Mouse (Mus musculus): ENCODE measurements at regions not wholly inside any gene's neighbourhood (a gene's known extent, or its start where the extent isn't known, plus 50 kb on each side); places are given as distances from the start of the nearest gene placed in this dataset.

DNA sequence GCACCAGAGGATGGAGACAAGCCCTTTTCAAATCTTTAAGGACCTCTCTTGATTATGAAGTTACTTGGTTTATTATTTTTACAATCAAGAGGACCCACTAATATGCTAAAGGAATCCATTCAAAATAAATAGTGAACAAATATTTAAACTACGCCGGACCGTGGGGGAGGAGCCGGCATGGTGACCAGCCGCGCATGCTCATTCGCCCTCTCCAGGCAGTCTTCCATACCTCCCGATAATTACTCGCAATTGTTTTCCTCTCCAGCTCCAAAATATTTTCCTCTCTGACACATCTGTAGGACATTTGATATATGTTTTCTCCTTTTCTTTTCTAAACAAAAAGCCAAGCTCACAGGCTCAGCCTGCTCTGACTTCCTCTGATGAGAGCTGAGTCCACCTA, 111.3 kb upstream of the Gsc start:
- Histone ChIP-seq H3K4me2 (replicated peaks; ENCODE audit: low read depth) (peak overlapping the region; percentile 30), H3K36me3 (ENCODE audit: control insufficient read depth, insufficient read depth) (no peaks in the 10 kb centered on the region)
- no peak for TF ChIP-seq CTCF (IDR thresholded peaks at IDR 0.05; ENCODE audit: low read depth)

DNA sequence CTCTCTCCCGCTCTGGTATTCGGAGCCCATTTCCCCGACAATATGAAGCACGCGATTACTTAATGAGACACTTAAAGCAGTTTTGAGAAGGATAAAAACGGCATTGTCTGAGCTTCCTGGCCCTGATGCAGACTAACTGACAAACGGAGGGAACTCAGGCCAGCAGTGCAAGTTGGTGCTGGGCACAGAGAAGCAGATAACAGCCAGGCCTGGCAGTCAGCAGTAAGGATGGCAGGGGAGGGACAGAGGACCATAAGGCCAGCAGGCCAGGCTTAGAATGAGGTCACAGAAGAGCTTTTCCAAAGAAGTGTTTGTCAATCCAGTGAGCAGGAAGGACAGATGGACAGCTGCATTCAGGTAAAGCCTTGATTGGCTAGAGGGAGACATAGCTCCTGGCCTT, 107.7 kb upstream of the Gsc start:
- no peak for TF ChIP-seq CTCF (IDR thresholded peaks at IDR 0.05; ENCODE audit: low read depth)
- no peak overlapping the region for H3K4me2 ChIP-seq (replicated peaks; ENCODE audit: low read depth)
- 63% methylated on average over 7 of the region's 7 CpGs for WGBS
- no peak overlapping the region for H3K4me3 ChIP-seq (ENCODE audit: low read depth, low read length)
- H3K4me1 ChIP-seq (replicated peaks; ENCODE audit: control insufficient read depth, insufficient read depth, low read length): no peaks in the 10 kb centered on the region
- peaks cover 7% of the 10 kb centered on the region; the same call in 1 of the 2 replicates for H3K27me3 ChIP-seq (replicated peaks; ENCODE audit: control insufficient read depth, insufficient read depth, low read length)
- no peak overlapping the region for H3K9ac ChIP-seq (ENCODE audit: low read depth, low read length)
- no peaks in the 10 kb centered on the region for H3K36me3 ChIP-seq (ENCODE audit: control insufficient read depth, insufficient read depth)
- ATAC-seq: no peak
- H3K9me3 ChIP-seq (ENCODE audit: control insufficient read depth): no peaks in the 10 kb centered on the region
- no peak overlapping the region for H3K27ac ChIP-seq (ENCODE audit: low read depth, low read length)

More for the DNA sequence above, 111.3 kb upstream of the Gsc start:
- H3K27ac ChIP-seq (ENCODE audit: low read depth, low read length): no peak overlapping the region
- no peak overlapping the region for H3K9ac ChIP-seq (ENCODE audit: low read depth, low read length)
- H3K9me3 ChIP-seq (ENCODE audit: control insufficient read depth): no peaks in the 10 kb centered on the region
- H3K4me1 ChIP-seq (replicated peaks; ENCODE audit: control insufficient read depth, insufficient read depth, low read length): no peaks in the 10 kb centered on the region
- H3K4me3 ChIP-seq (ENCODE audit: low read depth, low read length): no peak overlapping the region; the same call in 1 of the 2 replicates
- no peak for ATAC-seq
- 48% methylated on average over 9 of the region's 9 CpGs for WGBS
- H3K27me3 ChIP-seq (replicated peaks; ENCODE audit: control insufficient read depth, insufficient read depth, low read length): no peaks in the 10 kb centered on the region

DNA sequence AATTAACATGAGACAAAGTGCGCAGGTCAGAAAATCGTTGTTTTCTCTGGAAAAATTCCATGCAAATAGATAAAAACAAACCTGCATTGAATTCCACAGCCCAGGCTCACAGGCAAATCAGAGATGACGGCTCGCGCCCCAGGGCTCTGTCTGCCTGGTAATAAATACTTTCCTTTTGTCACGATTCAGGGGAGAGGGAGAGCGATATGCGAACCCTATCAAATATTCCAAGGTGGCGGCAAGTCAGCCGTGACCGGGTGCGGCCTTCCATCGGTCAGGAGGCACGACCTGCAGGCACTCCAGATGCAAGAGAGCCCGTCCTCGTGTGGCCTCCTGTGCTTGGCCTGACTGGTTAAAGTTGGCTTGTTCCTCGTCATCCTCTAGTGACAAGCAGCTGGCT, 94.5 kb upstream of the Gsc start:
- H3K4me1 ChIP-seq (replicated peaks; ENCODE audit: control insufficient read depth, insufficient read depth, low read length): no peaks in the 10 kb centered on the region
- H3K4me3 ChIP-seq (ENCODE audit: low read depth, low read length): no peak overlapping the region
- no peak for ATAC-seq
- no peaks in the 10 kb centered on the region for H3K27me3 ChIP-seq (replicated peaks; ENCODE audit: control insufficient read depth, insufficient read depth, low read length)
- no peak overlapping the region for H3K9ac ChIP-seq (ENCODE audit: low read depth, low read length)
- no peaks in the 10 kb centered on the region for H3K36me3 ChIP-seq (ENCODE audit: control insufficient read depth, insufficient read depth)
- no peak for TF ChIP-seq CTCF (IDR thresholded peaks at IDR 0.05; ENCODE audit: low read depth)
- 84% methylated on average over 17 of the region's 17 CpGs for WGBS
- H3K9me3 ChIP-seq (ENCODE audit: control insufficient read depth): no peaks in the 10 kb centered on the region
- H3K27ac ChIP-seq (ENCODE audit: low read depth, low read length): no peak overlapping the region
- H3K4me2 ChIP-seq (replicated peaks; ENCODE audit: low read depth): no peak overlapping the region

DNA sequence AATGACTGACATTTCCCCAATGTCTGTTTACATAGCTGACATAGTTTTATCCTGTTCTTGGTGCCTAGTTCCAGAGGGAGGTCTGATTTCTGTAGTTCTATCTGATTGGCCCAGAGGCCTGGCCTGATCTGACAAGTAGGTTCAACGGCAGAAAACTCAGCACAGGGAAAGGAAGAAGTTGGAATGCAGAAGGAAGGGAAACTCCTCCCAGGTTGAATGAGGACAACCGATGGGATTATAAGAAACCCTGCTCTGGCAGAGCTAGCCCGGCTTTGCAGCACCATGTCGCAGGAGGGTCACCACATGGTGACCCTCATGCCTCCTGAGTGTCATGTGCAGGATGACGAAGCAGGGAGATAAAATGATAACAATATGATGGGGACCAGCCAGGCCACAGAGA, 89.8 kb upstream of the Gsc start:
- no peak overlapping the region for H3K9ac ChIP-seq (ENCODE audit: low read depth, low read length)
- WGBS: 54% methylated on average over 5 of the region's 5 CpGs
- ATAC-seq: no peak

DNA sequence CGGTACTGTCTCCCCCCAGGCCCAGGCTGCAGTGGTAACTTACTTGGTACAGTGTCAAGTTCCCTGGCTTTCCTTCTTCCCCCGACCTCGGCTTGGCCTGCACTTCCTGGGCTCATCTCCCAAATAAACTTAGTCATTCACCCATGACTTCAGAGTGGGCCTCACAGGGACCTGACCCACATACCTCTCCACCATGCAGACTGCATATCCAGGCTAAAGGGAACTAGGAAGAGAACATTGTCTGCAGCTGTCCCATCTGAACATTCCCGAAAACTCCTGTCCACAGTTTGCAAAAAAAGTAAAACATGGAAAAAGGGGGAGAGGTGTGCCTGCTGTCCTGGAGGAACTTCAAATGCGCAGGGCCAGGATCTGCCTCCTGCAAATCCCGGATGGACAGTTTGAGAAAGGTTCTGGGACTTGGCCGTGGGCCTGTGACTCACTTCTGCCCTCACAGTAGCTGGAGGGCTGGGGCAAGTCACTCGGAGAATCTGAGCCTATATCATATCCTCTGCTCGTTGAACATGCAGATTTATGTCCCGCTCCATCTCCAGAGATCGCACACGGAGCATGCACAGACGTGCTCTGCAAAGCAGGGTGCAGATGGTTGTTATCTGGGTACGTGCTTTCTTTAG, 87.9 kb upstream of the Gsc start:
- H3K9ac ChIP-seq (ENCODE audit: low read depth, low read length): no peak overlapping the region
- no peak for ATAC-seq

More for the DNA sequence above, 89.8 kb upstream of the Gsc start:
- Histone ChIP-seq H3K36me3 (ENCODE audit: control insufficient read depth, insufficient read depth) (no peaks in the 10 kb centered on the region), H3K9me3 (ENCODE audit: control insufficient read depth) (no peaks in the 10 kb centered on the region), H3K4me2 (replicated peaks; ENCODE audit: low read depth) (no peak overlapping the region), H3K27ac (ENCODE audit: low read depth, low read length) (no peak overlapping the region), H3K27me3 (replicated peaks; ENCODE audit: control insufficient read depth, insufficient read depth, low read length) (no peaks in the 10 kb centered on the region), H3K4me3 (ENCODE audit: low read depth, low read length) (no peak overlapping the region), H3K4me1 (replicated peaks; ENCODE audit: control insufficient read depth, insufficient read depth, low read length) (no peaks in the 10 kb centered on the region)
- TF ChIP-seq CTCF (IDR thresholded peaks at IDR 0.05; ENCODE audit: low read depth): no peak

DNA sequence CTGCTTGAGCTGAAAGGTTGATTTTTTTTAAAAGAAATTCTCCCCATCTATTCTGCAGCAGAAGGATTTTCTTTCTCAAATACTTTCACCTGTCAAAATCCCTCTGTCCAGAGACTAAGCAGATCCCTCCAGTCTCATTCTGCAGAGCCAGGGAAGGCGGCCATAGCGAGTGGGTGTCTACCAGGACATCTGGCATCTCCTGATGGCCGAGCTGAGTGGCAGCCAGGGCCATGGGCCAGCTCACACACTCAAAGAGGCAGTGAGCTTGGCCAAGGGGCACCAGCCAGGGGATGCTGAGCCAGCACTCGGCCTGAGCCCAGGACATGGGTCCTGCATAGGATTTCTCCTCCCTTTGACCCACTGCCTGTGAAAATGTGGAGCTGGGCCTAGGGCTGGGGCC, 84.6 kb upstream of the Gsc start:
- no peaks in the 10 kb centered on the region for H3K36me3 ChIP-seq (ENCODE audit: control insufficient read depth, insufficient read depth)
- H3K27me3 ChIP-seq (replicated peaks; ENCODE audit: control insufficient read depth, insufficient read depth, low read length): no peaks in the 10 kb centered on the region
- no peak for TF ChIP-seq CTCF (IDR thresholded peaks at IDR 0.05; ENCODE audit: low read depth)
- no peak overlapping the region for H3K27ac ChIP-seq (ENCODE audit: low read depth, low read length)
- ATAC-seq: no peak
- no peaks in the 10 kb centered on the region for H3K4me1 ChIP-seq (replicated peaks; ENCODE audit: control insufficient read depth, insufficient read depth, low read length)
- H3K9me3 ChIP-seq (ENCODE audit: control insufficient read depth): no peaks in the 10 kb centered on the region
- no peak overlapping the region for H3K4me2 ChIP-seq (replicated peaks; ENCODE audit: low read depth)
- no peak overlapping the region for H3K4me3 ChIP-seq (ENCODE audit: low read depth, low read length)
- no peak overlapping the region for H3K9ac ChIP-seq (ENCODE audit: low read depth, low read length)
- WGBS: 50% methylated on average over 4 of the region's 4 CpGs

More for the DNA sequence above, 87.9 kb upstream of the Gsc start:
- Histone ChIP-seq H3K27me3 (replicated peaks; ENCODE audit: control insufficient read depth, insufficient read depth, low read length) (no peaks in the 10 kb centered on the region), H3K4me1 (replicated peaks; ENCODE audit: control insufficient read depth, insufficient read depth, low read length) (no peaks in the 10 kb centered on the region), H3K36me3 (ENCODE audit: control insufficient read depth, insufficient read depth) (no peaks in the 10 kb centered on the region), H3K27ac (ENCODE audit: low read depth, low read length) (no peak overlapping the region), H3K4me2 (replicated peaks; ENCODE audit: low read depth) (no peak overlapping the region), H3K4me3 (ENCODE audit: low read depth, low read length) (no peak overlapping the region), H3K9me3 (ENCODE audit: control insufficient read depth) (no peaks in the 10 kb centered on the region)
- TF ChIP-seq CTCF (IDR thresholded peaks at IDR 0.05; ENCODE audit: low read depth): no peak
- WGBS: 56% methylated on average over 14 of the region's 14 CpGs

DNA sequence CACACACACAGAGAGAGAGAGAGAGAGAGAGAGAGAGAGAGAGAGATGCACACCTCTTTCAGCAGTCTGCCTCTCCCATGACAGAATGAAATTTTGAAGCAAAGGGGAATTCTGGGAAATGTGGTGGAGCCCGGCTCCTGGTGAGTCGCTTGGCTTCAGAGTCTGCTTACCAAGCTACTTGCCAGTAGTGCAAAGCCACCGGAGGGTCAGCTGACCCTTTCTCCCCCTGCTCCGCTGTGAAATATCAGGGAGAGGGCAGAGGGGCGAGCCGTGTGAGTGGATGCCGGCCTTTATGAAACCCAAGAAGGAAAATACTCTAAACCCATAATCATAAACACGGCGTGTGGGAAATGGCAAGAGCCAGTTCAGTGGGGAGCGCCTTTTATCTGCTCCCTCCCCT, 84.2 kb upstream of the Gsc start:
- WGBS: 59% methylated on average over 10 of the region's 10 CpGs
- no peak overlapping the region for H3K9ac ChIP-seq (ENCODE audit: low read depth, low read length)
- no peak overlapping the region for H3K27ac ChIP-seq (ENCODE audit: low read depth, low read length)
- no peak for TF ChIP-seq CTCF (IDR thresholded peaks at IDR 0.05; ENCODE audit: low read depth)
- H3K27me3 ChIP-seq (replicated peaks; ENCODE audit: control insufficient read depth, insufficient read depth, low read length): no peaks in the 10 kb centered on the region
- no peaks in the 10 kb centered on the region for H3K9me3 ChIP-seq (ENCODE audit: control insufficient read depth)
- no peaks in the 10 kb centered on the region for H3K4me1 ChIP-seq (replicated peaks; ENCODE audit: control insufficient read depth, insufficient read depth, low read length)
- ATAC-seq: no peak
- H3K4me3 ChIP-seq (ENCODE audit: low read depth, low read length): no peak overlapping the region
- H3K4me2 ChIP-seq (replicated peaks; ENCODE audit: low read depth): no peak overlapping the region
- H3K36me3 ChIP-seq (ENCODE audit: control insufficient read depth, insufficient read depth): no peaks in the 10 kb centered on the region

Measured in intestine, postnatal 0 days (tissue).